Mouse (Mus musculus) neural tube, embryonic 10.5 days (tissue): ENCODE results near the gene Zdhhc12.

Source experiments
- DNase-seq: peaks from one replicate; pipeline ENCODE4 v3.0.0-alpha.2; 2017; ENCODE audit warnings: low spot score; ENCODE audit errors: extremely low spot score

The Zdhhc12 gene

GRCm38 (mm10) chr2:30100214-30100613, 6.8 kb upstream of the Zdhhc12 start:
- no peak for DNase-seq

- DNase-seq = peak; percentile 51
These were observed 2.6 kb upstream of the Zdhhc12 start for GRCm38 (mm10) chr2:30095882-30096527.

GRCm38 (mm10) chr2:30094208-30094588, 750 bp upstream of the Zdhhc12 start:
- DNase-seq = no peak

GRCm38 (mm10) chr2:30092280-30092918, 1.0 kb downstream of the Zdhhc12 start:
- DNase-seq = no peak

GRCm38 (mm10) chr2:30091521-30091920, 1.9 kb downstream of the Zdhhc12 start:
- no peak for DNase-seq

GRCm38 (mm10) chr2:30087310-30087709, 6.1 kb downstream of the Zdhhc12 start:
- DNase-seq = no peak

- peak; percentile 39 for DNase-seq
These were observed 8.8 kb downstream of the Zdhhc12 start for GRCm38 (mm10) chr2:30084632-30085031.

GRCm38 (mm10) chr2:30084113-30084512, 9.3 kb downstream of the Zdhhc12 start:
- DNase-seq = no peak

GRCm38 (mm10) chr2:30080181-30080800, 13.2 kb downstream of the Zdhhc12 start:
- no peak for DNase-seq

- no peak for DNase-seq
These were observed 14.7 kb downstream of the Zdhhc12 start for GRCm38 (mm10) chr2:30078760-30079159.

GRCm38 (mm10) chr2:30078349-30078712, 15.1 kb downstream of the Zdhhc12 start:
- DNase-seq = no peak

- peak; percentile 87 for DNase-seq
These were observed 15.7 kb downstream of the Zdhhc12 start, which contains the start of gene Pkn3 for GRCm38 (mm10) chr2:30077502-30078348. TSS of gene Pkn3 (plus strand) at chr2:30077684.

- DNase-seq = no peak
These were observed 16.5 kb downstream of the Zdhhc12 start for GRCm38 (mm10) chr2:30076959-30077358.

- no peak for DNase-seq
These were observed 17.0 kb downstream of the Zdhhc12 start for GRCm38 (mm10) chr2:30076439-30076838.

GRCm38 (mm10) chr2:30075625-30076024, 17.8 kb downstream of the Zdhhc12 start:
- DNase-seq = no peak

- DNase-seq = no peak
These were observed 20.2 kb downstream of the Zdhhc12 start for GRCm38 (mm10) chr2:30073285-30073684.

- no peak for DNase-seq
These were observed 20.6 kb downstream of the Zdhhc12 start for GRCm38 (mm10) chr2:30072875-30073274.

- DNase-seq = no peak
These were observed 25.5 kb downstream of the Zdhhc12 start for GRCm38 (mm10) chr2:30067962-30068361.

- DNase-seq = peak; percentile 73
These were observed 26.2 kb downstream of the Zdhhc12 start for GRCm38 (mm10) chr2:30067031-30067888.

GRCm38 (mm10) chr2:30066046-30066901, 27.2 kb downstream of the Zdhhc12 start:
- peak; percentile 94 for DNase-seq
